Mouse (Mus musculus): ENCODE measurements around the gene Lca5. TPM values are rescaled to one million over a fixed set of nuclear protein-coding genes. Genes with fewer than 3 reads are reported as not detected.

Gene Lca5
- polyA plus RNA-seq, 1 experiment from 2014 or later: 9.6 TPM

- 53% methylated on average over 3 of the region's 3 CpGs for WGBS
- no peak overlapping the region for H3K27ac ChIP-seq (ENCODE audit: low read length)
- no peak overlapping the region for H3K4me3 ChIP-seq (ENCODE audit: low read length)
- H3K36me3 ChIP-seq (ENCODE audit: control insufficient read depth, insufficient read depth): no peaks in the 10 kb centered on the region
- no peak for ATAC-seq (replicated peaks; ENCODE audit: extremely low read depth, insufficient read depth, low FRiP score)
- no peaks in the 10 kb centered on the region for H3K27me3 ChIP-seq (ENCODE audit: control insufficient read depth, insufficient read depth, low read length)
- H3K9me3 ChIP-seq (replicated peaks; ENCODE audit: control insufficient read depth, low read length): no peaks in the 10 kb centered on the region
- H3K4me2 ChIP-seq (ENCODE audit: low read depth, low read length): no peak overlapping the region
- H3K4me1 ChIP-seq (ENCODE audit: control insufficient read depth, insufficient read depth, low read length): no peaks in the 10 kb centered on the region
- no peak overlapping the region for H3K9ac ChIP-seq (ENCODE audit: low read length)
These were observed 58.2 kb downstream of the Lca5 start for GRCm38 (mm10) chr9:83382775-83383174.

- no peak for ATAC-seq (replicated peaks; ENCODE audit: extremely low read depth, insufficient read depth, low FRiP score)
- Histone ChIP-seq H3K27me3 (ENCODE audit: control insufficient read depth, insufficient read depth, low read length) (no peaks in the 10 kb centered on the region), H3K27ac (ENCODE audit: low read length) (no peak overlapping the region), H3K36me3 (ENCODE audit: control insufficient read depth, insufficient read depth) (no peaks in the 10 kb centered on the region), H3K4me2 (ENCODE audit: low read depth, low read length) (no peak overlapping the region), H3K4me1 (ENCODE audit: control insufficient read depth, insufficient read depth, low read length) (no peaks in the 10 kb centered on the region), H3K9me3 (replicated peaks; ENCODE audit: control insufficient read depth, low read length) (no peaks in the 10 kb centered on the region), H3K9ac (ENCODE audit: low read length) (no peak overlapping the region), H3K4me3 (ENCODE audit: low read length) (no peak overlapping the region)
These were observed 59.6 kb downstream of the Lca5 start for GRCm38 (mm10) chr9:83381317-83381716.

- H3K27me3 ChIP-seq (ENCODE audit: control insufficient read depth, insufficient read depth, low read length): no peaks in the 10 kb centered on the region
- no peak for ATAC-seq (replicated peaks; ENCODE audit: extremely low read depth, insufficient read depth, low FRiP score)
- H3K27ac ChIP-seq (ENCODE audit: low read length): no peak overlapping the region
- H3K9ac ChIP-seq (ENCODE audit: low read length): no peak overlapping the region
- H3K4me3 ChIP-seq (ENCODE audit: low read length): no peak overlapping the region
- WGBS: 67% methylated on average over 10 of the region's 10 CpGs
- no peaks in the 10 kb centered on the region for H3K9me3 ChIP-seq (replicated peaks; ENCODE audit: control insufficient read depth, low read length)
- H3K36me3 ChIP-seq (ENCODE audit: control insufficient read depth, insufficient read depth): no peaks in the 10 kb centered on the region
- H3K4me1 ChIP-seq (ENCODE audit: control insufficient read depth, insufficient read depth, low read length): no peaks in the 10 kb centered on the region; the same call in 1 of the 2 replicates
- no peak overlapping the region for H3K4me2 ChIP-seq (ENCODE audit: low read depth, low read length)
These were observed 61.3 kb downstream of the Lca5 start for GRCm38 (mm10) chr9:83379661-83380060.

- ATAC-seq (replicated peaks; ENCODE audit: extremely low read depth, insufficient read depth, low FRiP score): no peak
- H3K4me1 ChIP-seq (ENCODE audit: control insufficient read depth, insufficient read depth, low read length): no peaks in the 10 kb centered on the region; the same call in 1 of the 2 replicates
- 54% methylated on average over 2 of the region's 2 CpGs for WGBS
These were observed 63.8 kb downstream of the Lca5 start for GRCm38 (mm10) chr9:83377132-83377531.

GRCm38 (mm10) chr9:83375522-83376176, 65.3 kb downstream of the Lca5 start:
- no peaks in the 10 kb centered on the region for H3K27me3 ChIP-seq (ENCODE audit: control insufficient read depth, insufficient read depth, low read length)
- ATAC-seq (replicated peaks; ENCODE audit: extremely low read depth, insufficient read depth, low FRiP score): no peak
- H3K27ac ChIP-seq (ENCODE audit: low read length): no peak overlapping the region
- H3K36me3 ChIP-seq (ENCODE audit: control insufficient read depth, insufficient read depth): no peaks in the 10 kb centered on the region
- no peak overlapping the region for H3K4me3 ChIP-seq (ENCODE audit: low read length)
- no peak overlapping the region for H3K9ac ChIP-seq (ENCODE audit: low read length)
- H3K4me1 ChIP-seq (ENCODE audit: control insufficient read depth, insufficient read depth, low read length): no peaks in the 10 kb centered on the region; the same call in 1 of the 2 replicates
- no peaks in the 10 kb centered on the region for H3K9me3 ChIP-seq (replicated peaks; ENCODE audit: control insufficient read depth, low read length)
- H3K4me2 ChIP-seq (ENCODE audit: low read depth, low read length): no peak overlapping the region
- WGBS: 24% methylated on average over 4 of the region's 4 CpGs

More at GRCm38 (mm10) chr9:83377132-83377531, 63.8 kb downstream of the Lca5 start:
- H3K27me3 ChIP-seq (ENCODE audit: control insufficient read depth, insufficient read depth, low read length): no peaks in the 10 kb centered on the region
- H3K4me2 ChIP-seq (ENCODE audit: low read depth, low read length): no peak overlapping the region
- H3K4me3 ChIP-seq (ENCODE audit: low read length): no peak overlapping the region
- no peaks in the 10 kb centered on the region for H3K36me3 ChIP-seq (ENCODE audit: control insufficient read depth, insufficient read depth)
- H3K9me3 ChIP-seq (replicated peaks; ENCODE audit: control insufficient read depth, low read length): no peaks in the 10 kb centered on the region
- H3K9ac ChIP-seq (ENCODE audit: low read length): no peak overlapping the region
- H3K27ac ChIP-seq (ENCODE audit: low read length): no peak overlapping the region

GRCm38 (mm10) chr9:83370907-83371306, 70.0 kb downstream of the Lca5 start:
- Histone ChIP-seq H3K9me3 (replicated peaks; ENCODE audit: control insufficient read depth, low read length) (no peaks in the 10 kb centered on the region), H3K36me3 (ENCODE audit: control insufficient read depth, insufficient read depth) (no peaks in the 10 kb centered on the region), H3K9ac (ENCODE audit: low read length) (no peak overlapping the region), H3K27ac (ENCODE audit: low read length) (no peak overlapping the region), H3K4me2 (ENCODE audit: low read depth, low read length) (no peak overlapping the region), H3K4me3 (ENCODE audit: low read length) (no peak overlapping the region), H3K4me1 (ENCODE audit: control insufficient read depth, insufficient read depth, low read length) (no peaks in the 10 kb centered on the region; the same call in 1 of the 2 replicates), H3K27me3 (ENCODE audit: control insufficient read depth, insufficient read depth, low read length) (no peaks in the 10 kb centered on the region)
- 29% methylated on average over 1 of the region's 1 CpGs for WGBS
- ATAC-seq (replicated peaks; ENCODE audit: extremely low read depth, insufficient read depth, low FRiP score): no peak

- Histone ChIP-seq H3K9me3 (replicated peaks; ENCODE audit: control insufficient read depth, low read length) (no peaks in the 10 kb centered on the region), H3K36me3 (ENCODE audit: control insufficient read depth, insufficient read depth) (no peaks in the 10 kb centered on the region), H3K9ac (ENCODE audit: low read length) (no peak overlapping the region), H3K4me3 (ENCODE audit: low read length) (no peak overlapping the region), H3K27me3 (ENCODE audit: control insufficient read depth, insufficient read depth, low read length) (no peaks in the 10 kb centered on the region), H3K4me2 (ENCODE audit: low read depth, low read length) (no peak overlapping the region), H3K27ac (ENCODE audit: low read length) (no peak overlapping the region), H3K4me1 (ENCODE audit: control insufficient read depth, insufficient read depth, low read length) (no peaks in the 10 kb centered on the region)
- ATAC-seq (replicated peaks; ENCODE audit: extremely low read depth, insufficient read depth, low FRiP score): no peak
- 94% methylated on average over 1 of the region's 1 CpGs for WGBS
These were observed 72.7 kb downstream of the Lca5 start for GRCm38 (mm10) chr9:83368234-83368633.

- ATAC-seq (replicated peaks; ENCODE audit: extremely low read depth, insufficient read depth, low FRiP score): no peak
- Histone ChIP-seq H3K4me1 (ENCODE audit: control insufficient read depth, insufficient read depth, low read length) (peaks cover 7% of the 10 kb centered on the region), H3K27ac (ENCODE audit: low read length) (no peak overlapping the region), H3K9ac (ENCODE audit: low read length) (no peak overlapping the region), H3K27me3 (ENCODE audit: control insufficient read depth, insufficient read depth, low read length) (no peaks in the 10 kb centered on the region), H3K4me3 (ENCODE audit: low read length) (no peak overlapping the region), H3K9me3 (replicated peaks; ENCODE audit: control insufficient read depth, low read length) (no peaks in the 10 kb centered on the region), H3K4me2 (ENCODE audit: low read depth, low read length) (no peak overlapping the region), H3K36me3 (ENCODE audit: control insufficient read depth, insufficient read depth) (no peaks in the 10 kb centered on the region)
- WGBS: 68% methylated on average over 4 of the region's 4 CpGs
These were observed 85.1 kb downstream of the Lca5 start for GRCm38 (mm10) chr9:83355802-83356201.

GRCm38 (mm10) chr9:83353316-83353715, 87.6 kb downstream of the Lca5 start:
- Histone ChIP-seq H3K27me3 (ENCODE audit: control insufficient read depth, insufficient read depth, low read length) (no peaks in the 10 kb centered on the region), H3K4me1 (ENCODE audit: control insufficient read depth, insufficient read depth, low read length) (peaks cover 18% of the 10 kb centered on the region), H3K27ac (ENCODE audit: low read length) (no peak overlapping the region), H3K4me3 (ENCODE audit: low read length) (no peak overlapping the region), H3K4me2 (ENCODE audit: low read depth, low read length) (no peak overlapping the region), H3K36me3 (ENCODE audit: control insufficient read depth, insufficient read depth) (no peaks in the 10 kb centered on the region), H3K9me3 (replicated peaks; ENCODE audit: control insufficient read depth, low read length) (no peaks in the 10 kb centered on the region), H3K9ac (ENCODE audit: low read length) (no peak overlapping the region)
- 72% methylated on average over 7 of the region's 7 CpGs for WGBS
- ATAC-seq (replicated peaks; ENCODE audit: extremely low read depth, insufficient read depth, low FRiP score): no peak

Measured in heart, embryonic 16.5 days (tissue).